Mouse (Mus musculus) lung, embryonic 16.5 days (tissue): ENCODE data around the gene Slc22a14. TPM values are rescaled to one million over a fixed set of nuclear protein-coding genes. Genes with fewer than 3 reads are reported as not detected.
"Not testable (repeated sequence)": the region's sequence is repeated elsewhere in the genome, so short reads cannot be mapped to it uniquely, and the experiment has no call there.

Experiments used
- ATAC-seq: fragments of 200-750 bp; cut with Nextera tagmentation; 2 replicates; pipeline ENCODE4 v1.8.0; 2017; ENCODE audit warnings: low read depth, mild to moderate bottlenecking, moderate library complexity
- H3K27ac ChIP-seq: fragments of 300-500 bp; sonication (generic); 2 replicates; pipeline ENCODE4 v1.5.1; 2014; ENCODE audit warnings: mild to moderate bottlenecking, control low read depth, low read length
- H3K27me3 ChIP-seq: fragments of 300-500 bp; sonication (generic); 2 replicates; pipeline ENCODE4 v1.6.1; 2014; ENCODE audit warnings: low read depth, low read length, mixed read lengths; ENCODE audit not compliant: control insufficient read depth, insufficient read depth
- H3K36me3 ChIP-seq: fragments of 300-500 bp; sonication (generic); 2 replicates; pipeline ENCODE4 v1.6.1; 2014; ENCODE audit warnings: low read length; ENCODE audit not compliant: control insufficient read depth, insufficient read depth
- H3K4me1 ChIP-seq: fragments of 300-500 bp; sonication (generic); replicated peaks from 2 replicates; pipeline ENCODE4 v1.6.1; 2014; ENCODE audit warnings: low read length, mixed read lengths; ENCODE audit not compliant: control insufficient read depth, insufficient read depth
- H3K4me2 ChIP-seq: fragments of 300-500 bp; sonication (generic); 2 replicates; pipeline ENCODE4 v1.6.1; 2014; ENCODE audit warnings: low read depth, low read length, control low read depth
- H3K4me3 ChIP-seq: fragments of 300-500 bp; sonication (generic); 2 replicates; pipeline ENCODE4 v1.5.1; 2014; ENCODE audit warnings: mild to moderate bottlenecking, low read length, control low read depth
- H3K9ac ChIP-seq: fragments of 300-500 bp; sonication (generic); 2 replicates; pipeline ENCODE4 v1.6.1; 2014; ENCODE audit warnings: low read length, control low read depth
- H3K9me3 ChIP-seq: fragments of 300-500 bp; sonication (generic); 2 replicates; pipeline ENCODE4 v1.6.1; 2016; ENCODE audit warnings: low read length; ENCODE audit not compliant: control insufficient read depth
- WGBS: fragments of 180-500 bp; shearing (Covaris S2); extraction: QIAGEN DNeasy Blood & Tissue Kit; methylation state at CpG from one replicate; pipeline ENCODE4 v1.1.7; 2014; 5-methylcytosine and 5-hydroxymethylcytosine counted together
- polyA plus RNA-seq: library from polyadenylated mRNA; unstranded; fragments of >200 nt; fragmentation: Nextera tagmentation; extraction: Ambion mirVana; gene quantifications from 2 replicates; pipeline ENCODE4 v1.2.1, GENCODE M21; 2015

The Slc22a14 gene
- polyA plus RNA-seq, 1 experiment from 2014 or later: 0.06 TPM

GRCm38 (mm10) chr9:119265373-119266120, 99.8 kb downstream of the Slc22a14 start:
- H3K4me1 ChIP-seq, H3K4me2 ChIP-seq, ATAC-seq, H3K27ac ChIP-seq, H3K4me3 ChIP-seq, H3K9me3 ChIP-seq, H3K36me3 ChIP-seq, H3K27me3 ChIP-seq, H3K9ac ChIP-seq: not testable (repeated sequence)
- WGBS: 75% methylated on average over 1 of the region's 1 CpGs

DNA sequence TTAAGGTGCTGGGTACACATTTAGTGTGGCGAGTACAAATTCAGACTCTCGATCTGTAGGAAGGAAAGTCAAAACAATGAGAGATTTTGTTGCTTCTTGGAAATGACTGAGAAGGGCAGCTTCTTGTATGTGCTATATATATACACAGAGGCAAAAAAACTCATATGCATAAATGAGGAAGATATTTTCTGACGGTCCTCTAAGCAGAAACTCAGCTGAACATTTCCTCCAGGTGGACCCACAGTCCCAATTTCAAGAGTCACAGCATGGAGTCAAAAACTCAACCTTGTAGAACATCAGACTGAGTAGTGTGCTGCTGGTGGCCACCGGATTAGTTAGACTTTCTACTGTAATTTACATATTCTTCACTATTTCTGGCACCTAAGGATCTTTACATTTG, 102.3 kb downstream of the Slc22a14 start:
- Histone ChIP-seq H3K9ac (no peak overlapping the region), H3K4me1 (no peaks in the 10 kb centered on the region), H3K27me3 (no peaks in the 10 kb centered on the region), H3K36me3 (peaks cover 9% of the 10 kb centered on the region), H3K4me2 (no peak overlapping the region), H3K4me3 (no peak overlapping the region), H3K9me3 (no peaks in the 10 kb centered on the region), H3K27ac (no peak overlapping the region)
- ATAC-seq: no peak
- 74% methylated on average over 4 of the region's 4 CpGs for WGBS

DNA sequence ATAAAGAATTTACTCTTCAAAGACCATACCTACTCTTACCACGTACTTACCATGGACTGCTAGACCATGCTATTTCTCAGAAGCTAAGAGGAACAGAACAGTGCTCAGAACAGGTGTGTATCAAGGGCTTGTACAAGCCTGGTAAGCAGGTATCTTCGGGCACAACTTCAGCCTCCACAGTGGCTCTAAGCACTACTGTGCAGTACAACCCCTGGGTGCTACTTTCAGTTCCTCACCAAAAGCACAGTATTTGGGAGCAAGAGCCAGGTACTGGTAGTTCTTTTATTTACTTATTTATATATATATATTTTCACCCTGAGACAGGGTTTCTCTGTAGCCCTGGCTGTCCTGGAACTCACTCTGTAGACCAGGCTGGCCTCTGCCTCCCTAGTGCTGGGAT, 104.5 kb downstream of the Slc22a14 start:
- Histone ChIP-seq H3K27me3 (no peaks in the 10 kb centered on the region), H3K9me3 (no peaks in the 10 kb centered on the region), H3K9ac (no peak overlapping the region), H3K4me2 (no peak overlapping the region), H3K27ac (no peak overlapping the region), H3K4me1 (no peaks in the 10 kb centered on the region), H3K36me3 (peaks cover 9% of the 10 kb centered on the region; the same call in 1 of the 2 replicates), H3K4me3 (no peak overlapping the region)
- ATAC-seq: no peak
- WGBS: 92% methylated on average over 2 of the region's 2 CpGs

DNA sequence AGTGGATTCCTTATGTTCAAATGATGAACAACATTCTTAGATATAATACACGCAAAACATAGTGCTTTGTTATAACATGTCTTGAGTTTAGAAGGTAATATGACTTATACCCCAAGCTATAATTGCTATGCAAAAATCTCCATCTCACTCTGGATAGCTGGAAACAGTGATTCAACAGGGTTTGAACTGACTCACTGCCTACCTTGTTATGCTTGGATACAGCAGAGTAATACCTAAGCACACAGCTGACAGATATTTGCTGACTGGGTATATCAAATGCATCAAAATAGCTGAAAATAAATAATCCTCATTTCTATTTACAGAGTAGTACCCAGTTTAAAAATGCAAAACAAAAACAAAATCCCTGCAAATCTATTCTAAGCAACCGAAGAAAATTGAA, 106.6 kb downstream of the Slc22a14 start:
- Histone ChIP-seq H3K9me3 (no peaks in the 10 kb centered on the region), H3K27ac (no peak overlapping the region), H3K4me1 (no peaks in the 10 kb centered on the region), H3K4me2 (no peak overlapping the region), H3K9ac (no peak overlapping the region), H3K36me3 (peaks cover 7% of the 10 kb centered on the region; the same call in 1 of the 2 replicates), H3K4me3 (no peak overlapping the region), H3K27me3 (no peaks in the 10 kb centered on the region)
- ATAC-seq: no peak
- WGBS: 93% methylated on average over 2 of the region's 2 CpGs

DNA sequence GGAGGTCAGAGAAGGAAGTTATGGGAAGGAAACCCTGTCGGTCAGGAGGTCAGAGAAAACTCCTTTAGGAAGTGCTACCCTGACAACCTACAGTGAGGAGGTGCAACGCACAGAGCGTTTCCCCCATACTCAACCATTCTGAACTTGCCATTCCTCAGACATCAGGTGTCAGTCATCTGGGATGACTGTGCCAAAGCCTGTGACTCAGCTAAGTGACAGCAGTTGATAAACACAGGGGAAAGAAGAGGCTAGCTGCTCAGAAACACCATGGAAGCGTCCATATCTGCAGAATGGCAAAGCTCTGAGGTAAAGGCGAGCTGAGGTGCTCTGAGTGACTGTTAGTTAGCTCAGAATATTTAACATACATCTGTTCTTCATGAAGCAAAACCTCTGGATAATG, 107.2 kb downstream of the Slc22a14 start:
- H3K9ac ChIP-seq: no peak overlapping the region
- peaks cover 7% of the 10 kb centered on the region; the same call in 1 of the 2 replicates for H3K36me3 ChIP-seq
- no peak overlapping the region for H3K27ac ChIP-seq
- no peaks in the 10 kb centered on the region for H3K9me3 ChIP-seq
- ATAC-seq: no peak
- no peaks in the 10 kb centered on the region for H3K4me1 ChIP-seq
- WGBS: 71% methylated on average over 5 of the region's 5 CpGs
- no peak overlapping the region for H3K4me3 ChIP-seq
- H3K27me3 ChIP-seq: no peaks in the 10 kb centered on the region
- no peak overlapping the region for H3K4me2 ChIP-seq

GRCm38 (mm10) chr9:119256161-119256560, 109.2 kb downstream of the Slc22a14 start:
- H3K36me3 ChIP-seq: peaks cover 5% of the 10 kb centered on the region
- H3K4me1 ChIP-seq: no peaks in the 10 kb centered on the region
- ATAC-seq: no peak
- 94% methylated on average over 12 of the region's 12 CpGs for WGBS
- no peaks in the 10 kb centered on the region for H3K27me3 ChIP-seq
- no peak overlapping the region for H3K27ac ChIP-seq
- no peak overlapping the region for H3K9ac ChIP-seq
- H3K4me2 ChIP-seq: no peak overlapping the region
- no peaks in the 10 kb centered on the region for H3K9me3 ChIP-seq
- no peak overlapping the region for H3K4me3 ChIP-seq

- H3K4me1 ChIP-seq: no peaks in the 10 kb centered on the region
- no peak overlapping the region for H3K27ac ChIP-seq
- no peak overlapping the region for H3K4me3 ChIP-seq
- H3K4me2 ChIP-seq: no peak overlapping the region
- ATAC-seq: no peak
- peaks cover 8% of the 10 kb centered on the region for H3K36me3 ChIP-seq
- whole genome bisulfite sequencing: 81% methylated on average over 1 of the region's 1 CpGs
- H3K27me3 ChIP-seq: no peaks in the 10 kb centered on the region
- no peaks in the 10 kb centered on the region for H3K9me3 ChIP-seq
- H3K9ac ChIP-seq: no peak overlapping the region
Measured at GRCm38 (mm10) chr9:119255096-119255495, 110.3 kb downstream of the Slc22a14 start.

DNA sequence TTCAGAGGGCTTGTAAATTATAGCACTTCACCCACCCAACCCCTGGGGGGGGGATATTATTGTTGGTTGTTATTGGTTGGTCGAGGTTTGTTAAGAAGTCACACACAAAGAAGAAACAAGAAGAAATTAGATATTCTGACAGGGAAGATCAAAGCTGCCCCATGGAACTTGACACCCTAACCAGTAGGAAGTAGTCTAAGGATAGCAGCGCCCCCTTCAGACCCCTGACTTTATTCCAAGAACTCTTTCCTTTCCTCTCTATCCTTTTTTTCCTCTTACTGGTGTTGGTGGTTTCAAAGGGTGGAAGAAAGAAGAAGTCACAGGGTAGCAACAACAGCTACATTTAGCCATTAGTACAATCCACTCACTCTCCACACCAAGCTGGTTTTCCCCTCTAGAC, 111.2 kb downstream of the Slc22a14 start:
- Histone ChIP-seq H3K36me3 (peaks cover 8% of the 10 kb centered on the region), H3K4me3 (no peak overlapping the region), H3K9ac (no peak overlapping the region), H3K4me1 (no peaks in the 10 kb centered on the region), H3K9me3 (no peaks in the 10 kb centered on the region), H3K27ac (no peak overlapping the region), H3K27me3 (no peaks in the 10 kb centered on the region), H3K4me2 (no peak overlapping the region)
- no peak for ATAC-seq
- 89% methylated on average over 2 of the region's 2 CpGs for WGBS

DNA sequence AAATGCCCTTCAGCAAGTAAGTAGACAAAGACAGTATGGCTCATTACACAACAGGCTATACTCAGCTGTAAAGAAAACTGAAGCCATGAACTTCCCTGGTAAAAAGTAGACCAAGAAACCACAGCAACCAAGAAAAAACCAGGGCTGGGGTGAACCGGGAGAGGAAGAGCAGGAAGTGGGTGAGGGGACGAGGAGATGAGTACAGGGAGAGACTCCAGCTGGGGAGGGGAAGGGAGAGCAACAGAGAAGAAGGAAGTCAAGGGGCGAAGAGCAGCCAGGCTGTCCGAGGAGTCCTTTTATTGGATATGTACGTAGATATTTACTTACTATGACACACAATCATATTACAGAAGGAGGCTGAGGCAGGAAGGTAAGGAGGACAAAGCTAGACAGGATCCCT, 117.4 kb downstream of the Slc22a14 start:
- Histone ChIP-seq H3K36me3 (peaks cover 11% of the 10 kb centered on the region), H3K27ac (no peak overlapping the region), H3K4me3 (no peak overlapping the region), H3K4me1 (no peaks in the 10 kb centered on the region), H3K9ac (no peak overlapping the region), H3K9me3 (no peaks in the 10 kb centered on the region), H3K27me3 (no peaks in the 10 kb centered on the region), H3K4me2 (no peak overlapping the region)
- WGBS: 73% methylated on average over 5 of the region's 5 CpGs
- ATAC-seq: no peak
